Mouse (Mus musculus) heart, embryonic 11.5 days (tissue): Measurements from ENCODE around the gene Iqsec1. TPM values are rescaled to one million over a fixed set of nuclear protein-coding genes. Genes with fewer than 3 reads are reported as not detected.

Experiments used
- ATAC-seq: fragments of 200-750 bp; cut with Nextera tagmentation; replicated peaks from 2 replicates; pipeline ENCODE4 v1.8.0; 2017; ENCODE audit warnings: moderate library complexity; ENCODE audit not compliant: insufficient number of reproducible peaks, low FRiP score, low TSS enrichment
- H3K27ac ChIP-seq: fragments of 300-500 bp; sonication (generic); 2 replicates; pipeline ENCODE4 v1.5.1; 2014; ENCODE audit warnings: mild to moderate bottlenecking, low read depth, low read length
- H3K27me3 ChIP-seq: fragments of 300-500 bp; sonication (generic); 2 replicates; pipeline ENCODE4 v1.6.1; 2014; ENCODE audit warnings: mild to moderate bottlenecking, low read length, mixed read lengths; ENCODE audit not compliant: control insufficient read depth, insufficient read depth
- H3K36me3 ChIP-seq: fragments of 300-500 bp; sonication (generic); 2 replicates; pipeline ENCODE4 v1.6.1; 2014; ENCODE audit warnings: mild to moderate bottlenecking, low read length, moderate library complexity, mixed read lengths; ENCODE audit not compliant: control insufficient read depth, insufficient read depth
- H3K4me1 ChIP-seq: fragments of 300-500 bp; sonication (generic); 2 replicates; pipeline ENCODE4 v1.6.1; 2014; ENCODE audit warnings: low read length; ENCODE audit not compliant: control insufficient read depth, insufficient read depth
- H3K4me2 ChIP-seq: fragments of 300-500 bp; sonication (generic); 2 replicates; pipeline ENCODE4 v1.6.1; 2014; ENCODE audit warnings: mild to moderate bottlenecking, moderate library complexity
- H3K4me3 ChIP-seq: fragments of 300-500 bp; sonication (generic); 2 replicates; pipeline ENCODE4 v1.5.1; 2014; ENCODE audit warnings: low read depth, low read length
- H3K9ac ChIP-seq: fragments of 300-500 bp; sonication (generic); 2 replicates; pipeline ENCODE4 v1.6.1; 2014; ENCODE audit warnings: mild to moderate bottlenecking, low read depth, low read length, moderate library complexity
- H3K9me3 ChIP-seq: fragments of 300-500 bp; sonication (generic); replicated peaks from 2 replicates; pipeline ENCODE4 v1.6.1; 2016; ENCODE audit warnings: low read length; ENCODE audit not compliant: control insufficient read depth
- WGBS: fragments of 180-500 bp; shearing (Covaris S2); extraction: QIAGEN DNeasy Blood & Tissue Kit; methylation state at CpG from one replicate; pipeline ENCODE4 v1.1.7; 2014; ENCODE audit not compliant: insufficient replicate concordance; 5-methylcytosine and 5-hydroxymethylcytosine counted together
- polyA plus RNA-seq: library from polyadenylated mRNA; unstranded; fragments of >200 nt; fragmentation: Nextera tagmentation; extraction: Ambion mirVana; gene quantifications from 2 replicates; pipeline ENCODE4 v1.2.1, GENCODE M21; 2014

The Iqsec1 gene
- polyA plus RNA-seq, 1 experiment from 2014 or later = 18.1 TPM

DNA sequence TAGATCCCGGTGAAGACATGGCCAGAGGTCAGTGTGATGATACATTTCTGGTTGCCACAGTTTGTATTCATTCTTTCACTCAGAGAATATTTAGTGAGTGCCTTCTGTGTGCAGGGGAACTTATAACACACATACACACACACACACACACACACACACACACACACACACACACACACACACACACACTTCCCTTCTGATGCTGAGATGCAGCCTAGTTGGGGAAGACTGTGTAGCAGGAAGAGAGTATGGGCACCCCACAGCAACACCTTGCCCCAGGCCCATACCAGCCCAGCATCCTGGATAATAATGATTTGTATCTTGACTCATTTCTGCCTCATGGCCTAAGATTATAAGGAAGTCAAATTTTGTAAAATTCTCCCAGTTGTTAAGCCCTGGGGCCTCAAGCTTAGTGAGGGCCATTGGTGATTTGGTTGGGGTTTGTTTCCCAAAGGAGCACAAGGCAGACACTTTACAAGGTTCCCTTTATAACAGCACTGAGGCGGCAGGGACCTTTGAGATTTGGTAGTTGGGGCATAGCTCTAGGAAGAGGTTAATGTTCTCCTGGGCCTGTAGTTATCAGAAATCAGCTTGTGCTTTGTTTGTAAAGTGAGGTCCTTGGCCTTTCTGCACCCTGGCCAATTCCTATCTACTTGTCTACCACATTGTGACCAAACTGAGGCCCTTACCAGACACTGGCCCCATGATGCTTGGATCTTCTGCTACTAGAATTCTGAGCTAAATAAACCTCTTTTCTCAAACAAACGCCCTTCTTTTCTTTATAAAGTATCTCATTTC, 242.9 kb downstream of the Iqsec1 start:
- H3K4me1 ChIP-seq = peaks cover 43% of the 10 kb centered on the region
- WGBS = 52% methylated on average over 3 of the region's 3 CpGs
- H3K27me3 ChIP-seq = no peaks in the 10 kb centered on the region

GRCm38 (mm10) chr6:90742453-90742852, 246.0 kb downstream of the Iqsec1 start:
- Histone ChIP-seq H3K4me1 (peaks cover 23% of the 10 kb centered on the region), H3K4me2 (no peak overlapping the region), H3K4me3 (no peak overlapping the region), H3K27me3 (no peaks in the 10 kb centered on the region), H3K9me3 (no peaks in the 10 kb centered on the region), H3K36me3 (no peaks in the 10 kb centered on the region), H3K27ac (no peak overlapping the region), H3K9ac (no peak overlapping the region)
- no peak for ATAC-seq
- WGBS = 70% methylated on average over 1 of the region's 1 CpGs

More for the DNA sequence above, 242.9 kb downstream of the Iqsec1 start:
- ATAC-seq = no peak
- Histone ChIP-seq H3K4me3 (no peak overlapping the region), H3K9ac (no peak overlapping the region), H3K9me3 (no peaks in the 10 kb centered on the region), H3K4me2 (no peak overlapping the region), H3K27ac (no peak overlapping the region), H3K36me3 (no peaks in the 10 kb centered on the region)

DNA sequence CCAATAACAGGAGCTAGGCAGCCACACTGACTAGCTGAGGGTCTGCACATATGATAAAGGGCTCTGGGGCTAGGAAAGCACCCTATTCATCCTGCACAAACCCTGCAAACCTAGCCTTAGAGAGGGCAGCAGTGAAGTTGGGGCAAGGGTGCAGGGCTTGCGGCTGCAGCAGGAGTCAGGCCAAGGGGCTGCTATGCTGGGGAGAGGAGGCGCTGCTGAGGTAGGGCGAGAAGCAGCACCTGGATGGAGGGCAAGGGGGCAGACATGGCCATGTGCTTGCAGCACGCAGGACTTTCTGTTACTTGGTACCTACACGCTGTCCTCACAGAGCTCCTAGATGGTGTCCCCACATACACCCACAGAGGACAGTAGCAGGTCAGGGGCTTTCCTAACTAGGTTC, 246.8 kb downstream of the Iqsec1 start:
- H3K36me3 ChIP-seq = no peaks in the 10 kb centered on the region
- no peak for ATAC-seq
- H3K9ac ChIP-seq = no peak overlapping the region
- 76% methylated on average over 5 of the region's 5 CpGs for WGBS
- no peak overlapping the region for H3K4me2 ChIP-seq
- H3K27ac ChIP-seq = no peak overlapping the region
- H3K27me3 ChIP-seq = no peaks in the 10 kb centered on the region
- peaks cover 27% of the 10 kb centered on the region for H3K4me1 ChIP-seq
- no peaks in the 10 kb centered on the region for H3K9me3 ChIP-seq
- no peak overlapping the region for H3K4me3 ChIP-seq

- no peaks in the 10 kb centered on the region for H3K27me3 ChIP-seq
- no peak overlapping the region for H3K4me3 ChIP-seq
- H3K27ac ChIP-seq = 0 out of 2 replicates have a peak overlapping the region, but pooled peaks have one; percentile 22
- ATAC-seq = no peak
- WGBS = 56% methylated on average over 4 of the region's 4 CpGs
- peaks cover 22% of the 10 kb centered on the region for H3K4me1 ChIP-seq
- H3K9ac ChIP-seq = no peak overlapping the region
- no peaks in the 10 kb centered on the region for H3K9me3 ChIP-seq
- H3K4me2 ChIP-seq = no peak overlapping the region
- no peaks in the 10 kb centered on the region for H3K36me3 ChIP-seq
These were observed 247.4 kb downstream of the Iqsec1 start for GRCm38 (mm10) chr6:90741056-90741420.

DNA sequence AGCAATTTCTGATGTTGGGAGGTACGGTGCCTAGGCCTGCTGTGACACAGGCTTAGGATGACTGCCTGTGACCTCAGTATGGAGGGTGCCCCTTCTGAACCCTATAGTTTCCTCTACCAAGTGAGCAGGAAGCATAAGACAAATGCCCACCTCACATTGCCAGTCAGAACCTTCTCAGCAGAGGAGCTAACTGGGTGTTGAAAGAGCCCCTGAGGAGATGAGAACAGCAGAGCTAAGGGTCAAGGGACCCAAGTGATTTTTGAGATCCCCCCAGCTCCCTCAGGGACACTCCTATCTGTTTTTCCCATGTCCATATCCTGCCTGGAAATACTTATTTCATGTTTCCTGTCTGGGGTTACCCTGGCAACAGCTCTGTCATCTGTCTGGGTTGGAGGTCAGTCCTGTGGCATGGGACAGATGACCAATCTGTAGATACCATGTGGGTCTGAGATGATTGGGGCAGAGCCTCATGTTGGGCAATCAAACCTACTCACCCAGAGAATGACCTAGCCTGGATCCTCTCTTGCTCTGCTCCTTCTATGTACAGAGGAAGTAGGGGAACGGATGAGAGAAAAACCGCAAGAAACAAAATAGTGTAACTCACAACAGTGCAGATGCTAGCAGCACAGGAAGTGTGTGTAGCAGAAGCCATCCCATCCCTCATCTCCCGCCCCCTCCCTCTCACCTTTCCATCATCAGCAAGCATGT, 248.0 kb downstream of the Iqsec1 start:
- H3K4me2 ChIP-seq = no peak overlapping the region
- H3K4me1 ChIP-seq = peaks cover 25% of the 10 kb centered on the region
- H3K27ac ChIP-seq = no peak overlapping the region
- H3K36me3 ChIP-seq = no peaks in the 10 kb centered on the region
- ATAC-seq = no peak
- peaks cover under 1% of the 10 kb centered on the region; the same call in 1 of the 2 replicates for H3K27me3 ChIP-seq
- H3K4me3 ChIP-seq = no peak overlapping the region
- H3K9me3 ChIP-seq = no peaks in the 10 kb centered on the region
- no peak overlapping the region for H3K9ac ChIP-seq
- 72% methylated on average over 4 of the region's 4 CpGs for WGBS

GRCm38 (mm10) chr6:90737376-90737775, 251.1 kb downstream of the Iqsec1 start:
- Histone ChIP-seq H3K4me1 (peaks cover 37% of the 10 kb centered on the region), H3K27me3 (peaks cover 3% of the 10 kb centered on the region; the same call in 1 of the 2 replicates), H3K4me2 (peak overlapping the region; percentile 96), H3K27ac (peak overlapping the region; percentile 74; the same call in 1 of the 2 replicates), H3K9ac (peak overlapping the region; percentile 87; the same call in 1 of the 2 replicates), H3K36me3 (no peaks in the 10 kb centered on the region), H3K4me3 (peak overlapping the region; percentile 83), H3K9me3 (no peaks in the 10 kb centered on the region)
- 1% methylated on average over 12 of the region's 12 CpGs for WGBS
- peak; percentile 35 for ATAC-seq

DNA sequence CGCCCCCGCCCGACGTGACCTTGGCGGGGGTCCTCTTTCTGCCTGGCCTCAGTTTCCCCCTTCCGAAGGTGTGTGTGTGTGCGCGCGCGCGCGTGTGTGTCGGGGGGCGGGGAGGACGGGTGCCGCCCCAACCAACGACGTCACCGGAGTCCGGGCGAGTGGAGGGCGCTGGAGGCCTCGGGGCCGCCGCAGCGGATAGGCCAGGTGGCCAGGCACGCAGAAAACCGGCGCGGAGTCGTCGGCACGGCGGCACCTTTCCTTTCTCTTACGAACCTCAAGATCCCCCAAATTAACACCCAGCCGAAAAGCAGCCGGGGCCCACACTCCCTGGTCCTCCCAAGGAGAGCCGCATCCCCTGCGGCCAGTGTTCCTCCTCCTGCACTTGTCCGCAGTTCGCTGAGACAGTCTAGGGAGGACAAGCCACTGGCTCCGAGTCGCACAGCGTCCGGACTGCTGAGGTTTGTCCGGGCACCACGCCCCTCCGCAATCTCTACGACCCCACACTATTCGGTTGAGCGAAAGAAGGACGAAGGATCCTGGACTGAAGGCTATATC, 251.7 kb downstream of the Iqsec1 start:
- Histone ChIP-seq H3K4me3 (peak overlapping the region; percentile 83), H3K27me3 (peaks cover 3% of the 10 kb centered on the region; the same call in 1 of the 2 replicates), H3K9ac (peak overlapping the region; percentile 87), H3K4me2 (peak overlapping the region; percentile 96), H3K36me3 (no peaks in the 10 kb centered on the region), H3K4me1 (peaks cover 42% of the 10 kb centered on the region), H3K27ac (peak overlapping the region; percentile 74), H3K9me3 (no peaks in the 10 kb centered on the region)
- under 1% methylated on average over 43 of the region's 52 CpGs for WGBS
- ATAC-seq = peak; percentile 53

- no peaks in the 10 kb centered on the region for H3K9me3 ChIP-seq
- H3K4me3 ChIP-seq = peak overlapping the region; percentile 83
- H3K27me3 ChIP-seq = peaks cover 3% of the 10 kb centered on the region; the same call in 1 of the 2 replicates
- peak; percentile 40 for ATAC-seq
- peak overlapping the region; percentile 87 for H3K9ac ChIP-seq
- H3K36me3 ChIP-seq = no peaks in the 10 kb centered on the region
- peak overlapping the region; percentile 96 for H3K4me2 ChIP-seq
- H3K4me1 ChIP-seq = peaks cover 43% of the 10 kb centered on the region
- under 1% methylated on average over 49 of the region's 69 CpGs for WGBS
- peak overlapping the region; percentile 74 for H3K27ac ChIP-seq
These were observed 252.3 kb downstream of the Iqsec1 start for GRCm38 (mm10) chr6:90736074-90736672.
